Mouse (Mus musculus) left cerebral cortex, adult 8-10 months (tissue): ENCODE results near the gene Sugct. TPM values are rescaled to one million over a fixed set of nuclear protein-coding genes. Genes with fewer than 3 reads are reported as not detected.
A peak's percentile ranks its signal among the peaks of the same experiment; 100 is the strongest.

Experiments used
- DNase-seq, 2 experiments: peaks; one replicate each; pipeline ENCODE4 v3.0.0; 2022; ENCODE audit warnings: low spot score in 2 of 2
- total RNA-seq, 4 experiments: library from RNA; stranded (reverse); gene quantifications; 2 replicates each; pipeline ENCODE4 v1.2.4; 2022

Gene Sugct
- total RNA-seq = 1 to 10 TPM; 2.6 to 9.1 (median 3.4) TPM

GRCm38 (mm10) chr13:17694911-17695699, at the start of gene Sugct, which contains the start of gene Mplkip:
Gene Sugct (minus strand): TSS chr13:17695553.
Gene Mplkip (plus strand): TSS chr13:17695192.
- DNase-seq = peak; percentile 98 to 99

DNA sequence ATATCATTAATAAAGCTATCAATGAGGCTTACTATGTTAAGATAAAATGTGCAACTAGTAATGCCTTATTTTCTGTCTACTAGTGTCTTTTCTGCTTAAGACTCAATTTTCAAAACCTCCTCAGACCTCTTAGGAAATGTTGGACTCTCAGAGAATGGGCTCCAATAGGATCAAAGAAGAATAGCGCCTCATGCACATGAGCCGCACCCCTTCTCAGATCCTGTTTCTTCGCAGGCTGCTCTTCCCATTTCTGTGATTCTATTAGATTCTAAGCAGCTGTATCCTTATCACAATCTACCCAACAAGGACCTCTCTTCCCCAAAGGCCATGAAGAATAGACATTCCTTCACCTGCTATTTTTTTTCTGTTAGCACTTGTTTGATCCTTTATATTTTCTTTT, 33.4 kb upstream of the Sugct start:
- no peak for DNase-seq

GRCm38 (mm10) chr13:17727922-17728321, 32.6 kb upstream of the Sugct start:
- DNase-seq = no peak

DNA sequence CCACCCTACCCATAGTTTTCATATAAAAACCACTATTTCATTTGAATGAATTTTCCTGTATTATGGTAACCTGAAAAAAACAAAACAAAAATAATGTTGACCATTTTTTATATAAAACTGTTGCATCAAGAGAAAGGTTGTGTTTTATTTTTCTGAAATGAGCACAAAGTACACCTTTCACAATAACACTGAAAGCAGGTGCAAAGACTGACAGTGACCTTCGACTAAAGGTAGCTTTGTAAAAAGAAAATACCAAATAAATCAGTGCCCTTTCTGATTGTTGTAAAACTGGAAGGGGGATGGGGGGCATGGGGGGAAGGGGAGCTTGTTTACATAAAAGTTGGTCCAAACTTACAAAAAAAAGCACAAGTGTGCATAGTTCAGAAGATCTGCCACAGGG, 22.0 kb upstream of the Sugct start:
- DNase-seq = no peak

GRCm38 (mm10) chr13:17708784-17709311, 13.5 kb upstream of the Sugct start:
- DNase-seq = no peak

DNA sequence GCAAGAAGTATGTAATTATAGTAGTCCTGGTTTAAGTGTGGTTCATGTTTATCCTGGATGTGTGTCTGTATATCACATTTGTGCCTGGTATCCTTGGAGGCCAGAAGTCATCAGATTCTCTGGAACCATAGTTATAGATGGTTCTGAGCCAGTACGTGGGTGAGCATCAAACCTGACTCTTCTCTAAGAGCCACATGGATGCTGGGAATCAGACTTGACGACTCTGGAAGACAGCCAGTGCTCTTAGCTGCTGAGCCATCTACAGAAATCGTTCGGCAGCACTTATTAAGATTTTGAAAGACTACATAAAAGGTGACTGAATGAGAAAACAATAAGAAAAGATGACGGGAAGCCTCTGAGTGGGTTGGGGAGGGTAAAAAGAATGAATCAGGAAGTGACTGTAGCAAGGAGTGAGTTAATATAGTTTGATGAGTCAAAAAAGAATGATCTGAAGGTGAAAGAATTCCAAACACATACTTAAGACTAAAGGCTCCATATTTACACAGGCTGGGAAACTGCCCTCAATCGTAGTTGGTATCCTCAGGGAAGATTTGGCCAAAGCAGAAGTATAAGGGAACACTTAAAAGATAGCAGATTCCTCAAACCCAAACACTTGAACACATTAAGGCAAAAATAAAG, 10.0 kb upstream of the Sugct start:
- DNase-seq = no peak

DNA sequence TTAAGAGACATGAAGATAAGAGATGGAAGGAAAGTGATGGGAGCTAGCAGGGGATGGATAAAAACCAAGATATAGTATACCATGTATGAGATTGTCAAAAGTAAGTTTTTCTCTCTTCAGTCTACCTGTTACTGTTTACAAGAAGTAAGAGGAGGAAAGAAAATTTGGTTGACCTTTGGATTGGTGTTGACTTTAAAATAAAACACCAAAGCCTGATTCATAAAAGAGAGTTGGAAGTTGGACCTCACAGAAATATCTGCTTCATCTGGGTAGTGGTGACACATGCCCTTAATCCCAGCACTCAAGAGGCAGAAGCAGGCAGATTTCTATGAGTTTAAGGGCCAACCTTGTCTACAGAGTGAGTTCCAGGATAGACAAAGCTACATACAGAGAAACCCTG, 7.0 kb upstream of the Sugct start:
- no peak for DNase-seq

- DNase-seq = no peak
Measured at GRCm38 (mm10) chr13:17701322-17701721, 6.0 kb upstream of the Sugct start.

DNA sequence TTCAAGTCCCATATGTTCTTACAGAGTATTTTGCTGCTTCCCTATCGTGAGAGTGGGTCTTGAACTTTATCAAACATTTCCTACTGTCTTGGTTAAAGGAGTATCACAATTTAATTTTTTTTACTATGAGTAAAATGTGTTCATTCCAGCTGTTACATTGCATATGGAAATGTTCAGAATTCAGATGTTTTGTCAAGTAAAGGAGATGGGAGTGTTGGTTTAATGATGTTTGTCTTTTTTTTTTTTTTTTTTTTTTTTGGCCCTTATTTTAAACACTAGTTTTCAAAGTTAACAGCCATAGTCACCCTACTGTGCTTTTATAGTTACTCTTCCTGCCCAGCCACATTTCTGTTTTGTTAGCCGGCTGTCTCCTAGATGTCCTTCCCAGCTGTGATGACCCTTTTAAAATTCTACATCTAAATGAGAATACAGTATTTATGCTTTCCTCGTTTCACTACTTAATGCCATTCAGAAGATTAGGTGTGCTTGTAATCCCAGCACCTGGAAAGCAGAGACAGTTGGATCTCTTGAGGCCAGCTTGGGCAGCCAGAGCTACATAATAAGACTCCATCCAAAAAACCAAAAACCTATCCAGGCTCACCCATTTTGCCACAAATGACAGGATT, 4.8 kb upstream of the Sugct start:
- no peak for DNase-seq

GRCm38 (mm10) chr13:17695898-17696580, 686 bp upstream of the Sugct start:
- no peak for DNase-seq

GRCm38 (mm10) chr13:17694414-17694813, 939 bp downstream of the Sugct start:
- DNase-seq = peak; percentile 46 to 54

DNA sequence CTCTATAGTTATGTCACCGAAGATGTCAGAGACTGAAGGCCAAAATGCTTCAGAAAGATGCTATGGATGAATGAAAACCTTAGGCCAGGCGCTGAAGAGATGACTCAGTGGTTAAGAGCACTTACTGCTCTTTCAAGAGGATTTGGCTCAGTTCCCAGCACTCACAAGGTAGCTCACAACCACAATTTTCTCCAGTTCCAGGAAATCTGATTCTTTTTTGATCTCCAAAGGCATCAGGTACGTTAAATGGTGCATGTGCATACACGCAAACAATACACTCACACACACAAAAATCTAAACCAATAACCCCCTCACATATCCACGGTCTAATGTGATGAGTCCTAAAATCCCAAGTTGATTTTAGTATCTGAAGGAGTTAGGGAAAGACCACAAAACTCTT, 1.5 kb downstream of the Sugct start:
- DNase-seq = no peak

GRCm38 (mm10) chr13:17691436-17691835, 3.9 kb downstream of the Sugct start:
- DNase-seq = no peak

DNA sequence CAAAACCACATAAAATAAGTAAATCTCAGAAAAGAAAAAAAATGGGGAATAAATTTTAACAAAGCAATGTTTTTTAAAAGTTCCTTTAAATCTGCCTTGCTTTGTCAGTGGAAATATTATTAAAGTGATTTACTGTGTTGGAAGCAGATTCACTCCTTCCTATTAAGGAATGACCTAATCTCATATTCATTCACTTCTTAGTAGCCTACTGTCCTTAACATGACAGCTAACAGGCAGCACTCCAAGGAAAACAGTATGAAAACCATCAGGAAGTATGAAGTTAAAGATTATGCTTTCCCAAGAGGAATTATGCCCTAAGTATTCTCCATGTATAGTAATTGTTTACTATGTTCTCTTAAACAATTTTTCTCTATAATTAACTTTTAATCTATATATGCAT, 4.7 kb downstream of the Sugct start:
- DNase-seq = no peak

DNA sequence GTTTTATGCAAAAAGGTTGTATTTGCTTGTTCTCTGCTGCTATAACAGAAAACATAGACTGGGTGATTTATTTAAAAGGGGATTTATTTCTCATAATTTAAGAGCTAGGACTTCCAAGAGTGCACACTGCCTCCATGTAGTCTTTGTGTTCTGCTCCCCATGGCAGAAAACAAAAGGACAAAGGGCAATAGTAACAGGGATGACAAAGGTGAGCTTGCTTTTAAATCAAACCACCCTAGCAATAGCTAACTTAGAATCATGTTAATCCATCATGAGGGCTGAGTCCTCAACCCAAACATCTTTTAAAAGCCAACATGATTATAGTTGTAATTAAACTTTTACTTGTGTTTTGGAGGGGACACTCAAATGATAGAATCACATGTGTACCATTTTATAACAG, 5.9 kb downstream of the Sugct start:
- DNase-seq = no peak

- no peak for DNase-seq
Measured at GRCm38 (mm10) chr13:17671122-17671521, 24.2 kb downstream of the Sugct start.

DNA sequence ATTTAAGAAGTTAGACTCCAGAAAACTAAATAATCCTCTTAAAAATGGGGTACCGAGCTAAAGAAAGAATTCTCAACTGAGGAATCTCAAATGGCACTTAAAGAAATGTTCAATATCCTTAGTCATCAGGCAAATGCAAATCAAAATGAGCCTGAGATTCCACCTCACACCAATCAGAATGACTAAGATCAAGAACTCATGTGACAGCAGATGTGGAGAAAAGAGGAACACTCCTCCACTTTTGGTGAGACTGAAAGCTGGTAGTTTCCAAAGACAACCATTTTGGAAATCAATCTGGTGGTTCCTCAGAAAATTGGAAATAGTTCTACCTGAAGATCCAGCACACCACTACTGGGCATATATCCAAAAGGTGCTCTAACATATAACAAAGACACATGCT, 28.0 kb downstream of the Sugct start:
- DNase-seq = no peak

GRCm38 (mm10) chr13:17642294-17642693, 53.1 kb downstream of the Sugct start:
- no peak for DNase-seq

- no peak for DNase-seq
Measured at GRCm38 (mm10) chr13:17638008-17638407, 57.3 kb downstream of the Sugct start.

GRCm38 (mm10) chr13:17627108-17627507, 68.2 kb downstream of the Sugct start:
- DNase-seq = no peak

- no peak for DNase-seq
Measured at GRCm38 (mm10) chr13:17624976-17625375, 70.4 kb downstream of the Sugct start.

- no peak for DNase-seq
Measured at GRCm38 (mm10) chr13:17606217-17606616, 89.1 kb downstream of the Sugct start.
